Mouse (Mus musculus): ENCODE measurements around the gene Gcsh. TPM values are rescaled to one million over a fixed set of nuclear protein-coding genes. Genes with fewer than 3 reads are reported as not detected.

Gene Gcsh
- polyA plus RNA-seq, 1 experiment from 2014 or later = 88.3 TPM

DNA sequence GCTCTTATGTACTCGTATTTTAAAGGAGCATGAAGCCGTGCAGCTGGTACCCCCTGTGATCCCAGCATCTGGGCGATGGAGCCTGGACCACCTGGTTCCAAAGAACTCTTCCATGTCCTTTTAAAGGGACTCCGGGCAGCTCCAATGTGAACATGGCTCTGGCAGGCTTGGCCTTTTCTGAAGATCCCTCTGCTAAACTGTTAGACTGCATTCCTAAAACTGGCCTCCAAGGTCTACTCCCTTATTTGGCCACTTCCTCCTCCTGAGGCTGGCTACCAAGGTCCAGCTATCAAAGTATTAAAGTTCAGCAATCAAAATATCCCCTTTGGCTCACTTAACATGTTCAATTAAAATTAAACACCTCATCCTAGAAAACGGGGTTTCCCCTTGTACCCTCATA is 34.3 kb upstream of the Gcsh start:
- WGBS = 82% methylated on average over 5 of the region's 5 CpGs
- Histone ChIP-seq H3K4me2 (ENCODE audit: low read length) (no peak overlapping the region), H3K9ac (ENCODE audit: low read length) (no peak overlapping the region), H3K9me3 (ENCODE audit: control insufficient read depth, low read length) (no peaks in the 10 kb centered on the region), H3K27me3 (ENCODE audit: control insufficient read depth, insufficient read depth, low read length) (no peaks in the 10 kb centered on the region), H3K4me3 (ENCODE audit: control insufficient read depth in 1 of 2, insufficient read depth in 1 of 2, low read depth in 1 of 2, low read length in 2 of 2) (no peak overlapping the region), H3K27ac (replicated peaks in 1 of 2; ENCODE audit: control insufficient read depth in 1 of 2, insufficient read depth in 1 of 2, low read depth in 2 of 2, low read length in 2 of 2) (no peak overlapping the region), H3K4me1 (ENCODE audit: control insufficient read depth in 2 of 2, insufficient read depth in 2 of 2, low read length in 2 of 2) (no peaks in the 10 kb centered on the region), H3K36me3 (ENCODE audit: control insufficient read depth, insufficient read depth, low read length) (no peaks in the 10 kb centered on the region)
- ATAC-seq (ENCODE audit: insufficient number of reproducible peaks, insufficient read depth, low FRiP score, low read depth) = no peak

GRCm38 (mm10) chr8:117022297-117022993 is 29.1 kb upstream of the Gcsh start:
- Histone ChIP-seq H3K4me3 (ENCODE audit: control insufficient read depth in 1 of 2, insufficient read depth in 1 of 2, low read depth in 1 of 2, low read length in 2 of 2) (no peak overlapping the region), H3K9ac (ENCODE audit: low read length) (no peak overlapping the region), H3K4me2 (ENCODE audit: low read length) (no peak overlapping the region), H3K9me3 (ENCODE audit: control insufficient read depth, low read length) (no peaks in the 10 kb centered on the region), H3K27me3 (ENCODE audit: control insufficient read depth, insufficient read depth, low read length) (no peaks in the 10 kb centered on the region), H3K36me3 (ENCODE audit: control insufficient read depth, insufficient read depth, low read length) (no peaks in the 10 kb centered on the region), H3K27ac (replicated peaks in 1 of 2; ENCODE audit: control insufficient read depth in 1 of 2, insufficient read depth in 1 of 2, low read depth in 2 of 2, low read length in 2 of 2) (no peak overlapping the region), H3K4me1 (ENCODE audit: control insufficient read depth in 2 of 2, insufficient read depth in 2 of 2, low read length in 2 of 2) (no peaks in the 10 kb centered on the region; a peak in 1 of 4 replicates)
- ATAC-seq (ENCODE audit: insufficient number of reproducible peaks, insufficient read depth, low FRiP score, low read depth) = no peak
- WGBS = 87% methylated on average over 1 of the region's 1 CpGs

DNA sequence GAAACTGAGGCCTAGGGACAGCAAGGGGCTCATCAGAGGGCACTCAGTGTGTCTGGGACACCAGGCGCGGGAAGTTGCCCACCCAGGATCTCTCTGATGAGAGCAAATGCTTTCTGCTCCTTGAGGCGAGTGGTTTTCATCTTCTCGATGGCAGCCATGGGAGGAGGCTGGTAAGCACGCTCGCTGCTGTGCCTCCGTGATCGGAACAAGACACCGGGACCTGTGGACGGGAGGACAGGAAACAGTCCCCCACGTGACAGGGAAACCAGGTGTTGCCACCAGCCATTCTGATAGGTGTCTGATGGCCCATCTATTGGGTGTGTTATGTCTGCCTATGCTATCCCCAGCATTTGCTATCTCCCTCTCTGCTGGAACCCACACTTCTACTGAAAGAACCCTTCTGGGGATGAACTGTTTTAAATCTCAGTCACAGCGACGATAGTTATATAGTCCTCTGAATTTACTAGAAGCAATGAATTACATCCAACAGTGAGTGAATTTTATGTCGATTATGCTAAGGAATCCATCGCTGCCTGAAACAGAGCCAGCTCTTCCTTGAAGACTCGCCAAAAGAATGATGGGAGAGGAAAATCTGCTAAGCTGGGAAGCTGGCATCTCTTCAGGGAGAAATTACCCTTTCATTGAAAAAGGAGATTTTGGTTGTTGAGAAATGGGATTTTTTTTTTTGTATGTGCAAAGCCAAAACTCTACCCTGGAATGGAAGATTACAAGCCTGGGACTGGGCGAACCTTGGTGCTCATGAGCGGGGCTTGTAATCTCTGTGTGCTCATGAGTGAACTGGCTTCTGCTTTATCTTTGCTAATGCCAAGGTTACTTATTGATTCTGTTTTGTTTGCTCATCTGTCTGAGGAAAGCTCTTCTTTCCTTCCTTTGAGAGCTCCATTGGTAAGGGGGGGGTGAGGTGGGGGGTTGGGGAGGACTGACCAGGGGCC is 26.3 kb upstream of the Gcsh start:
- H3K36me3 ChIP-seq (ENCODE audit: control insufficient read depth, insufficient read depth, low read length) = no peaks in the 10 kb centered on the region
- H3K4me1 ChIP-seq (ENCODE audit: control insufficient read depth in 2 of 2, insufficient read depth in 2 of 2, low read length in 2 of 2) = no peaks in the 10 kb centered on the region; a peak in 1 of 4 replicates
- no peak overlapping the region for H3K4me3 ChIP-seq (ENCODE audit: control insufficient read depth in 1 of 2, insufficient read depth in 1 of 2, low read depth in 1 of 2, low read length in 2 of 2)
- H3K9me3 ChIP-seq (ENCODE audit: control insufficient read depth, low read length) = no peaks in the 10 kb centered on the region
- 75% methylated on average over 18 of the region's 18 CpGs for WGBS
- no peak overlapping the region for H3K4me2 ChIP-seq (ENCODE audit: low read length)
- H3K27ac ChIP-seq (replicated peaks in 1 of 2; ENCODE audit: control insufficient read depth in 1 of 2, insufficient read depth in 1 of 2, low read depth in 2 of 2, low read length in 2 of 2) = no peak overlapping the region
- no peaks in the 10 kb centered on the region for H3K27me3 ChIP-seq (ENCODE audit: control insufficient read depth, insufficient read depth, low read length)
- no peak for ATAC-seq (ENCODE audit: insufficient number of reproducible peaks, insufficient read depth, low FRiP score, low read depth)
- H3K9ac ChIP-seq (ENCODE audit: low read length) = no peak overlapping the region

DNA sequence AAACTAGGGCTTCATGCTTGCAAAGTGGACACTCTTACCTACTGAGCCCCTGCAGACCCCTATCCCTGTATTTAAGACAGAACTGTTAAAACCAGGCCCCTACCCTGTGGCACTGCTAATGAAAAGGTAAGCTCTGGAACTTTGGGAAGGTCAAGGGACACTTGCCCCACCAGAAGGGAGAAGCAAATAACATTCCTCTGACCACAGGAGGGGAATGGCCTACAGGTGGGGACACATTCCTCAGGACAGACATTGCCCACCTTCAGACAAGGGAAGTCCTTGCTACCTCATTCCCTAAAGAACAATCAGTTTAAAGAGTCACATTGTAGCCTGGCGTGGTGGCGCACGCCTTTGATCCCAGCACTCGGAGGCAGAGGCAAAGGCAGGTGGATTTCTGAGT is 24.6 kb upstream of the Gcsh start:
- Histone ChIP-seq H3K27ac (replicated peaks in 1 of 2; ENCODE audit: control insufficient read depth in 1 of 2, insufficient read depth in 1 of 2, low read depth in 2 of 2, low read length in 2 of 2) (no peak overlapping the region), H3K4me1 (ENCODE audit: control insufficient read depth in 2 of 2, insufficient read depth in 2 of 2, low read length in 2 of 2) (no peaks in the 10 kb centered on the region; a peak in 1 of 4 replicates), H3K9ac (ENCODE audit: low read length) (no peak overlapping the region), H3K36me3 (ENCODE audit: control insufficient read depth, insufficient read depth, low read length) (no peaks in the 10 kb centered on the region), H3K4me3 (ENCODE audit: control insufficient read depth in 1 of 2, insufficient read depth in 1 of 2, low read depth in 1 of 2, low read length in 2 of 2) (no peak overlapping the region), H3K27me3 (ENCODE audit: control insufficient read depth, insufficient read depth, low read length) (no peaks in the 10 kb centered on the region), H3K4me2 (ENCODE audit: low read length) (no peak overlapping the region), H3K9me3 (ENCODE audit: control insufficient read depth, low read length) (no peaks in the 10 kb centered on the region)
- ATAC-seq (ENCODE audit: insufficient number of reproducible peaks, insufficient read depth, low FRiP score, low read depth) = no peak
- WGBS = 86% methylated on average over 4 of the region's 4 CpGs

DNA sequence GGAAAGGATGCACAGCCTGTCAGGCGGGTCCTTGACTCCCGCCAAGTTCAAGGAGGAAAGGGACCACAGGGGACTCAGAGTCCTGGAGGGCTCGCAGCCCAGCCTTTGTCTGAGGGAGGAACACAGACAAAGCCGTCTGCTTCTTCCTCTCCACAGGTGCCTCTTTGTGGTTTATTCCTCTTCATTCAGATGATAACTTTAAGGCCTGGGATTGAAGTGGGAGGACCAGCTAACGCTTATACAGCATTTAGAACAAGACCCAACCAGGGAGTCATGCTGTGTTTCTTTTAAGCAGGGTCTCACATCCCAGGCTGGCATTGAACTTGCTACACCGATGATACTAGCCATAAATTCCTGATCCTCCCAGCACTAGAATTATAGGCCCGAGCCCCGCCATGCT is 23.7 kb upstream of the Gcsh start:
- H3K9ac ChIP-seq (ENCODE audit: low read length) = no peak overlapping the region
- WGBS = 63% methylated on average over 8 of the region's 8 CpGs

DNA sequence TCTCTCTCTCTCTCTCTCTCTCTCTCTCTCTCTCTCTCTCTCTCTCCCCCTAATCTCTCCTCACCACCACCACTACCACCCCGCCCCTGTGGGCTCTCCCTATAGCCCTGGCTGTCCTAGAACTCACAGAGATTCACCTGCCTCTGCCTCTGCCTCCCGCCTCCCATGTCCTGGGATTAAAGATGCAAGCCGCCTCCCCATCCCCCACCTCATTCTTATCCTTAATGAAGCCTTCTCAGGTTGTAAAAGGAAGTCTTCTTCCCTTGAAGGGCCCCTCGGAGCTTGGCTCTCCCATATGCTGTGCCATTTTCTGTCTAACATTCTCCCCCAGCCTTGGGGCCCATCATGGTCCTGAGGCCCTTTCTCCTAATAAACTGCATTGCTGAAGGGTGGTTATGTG is 22.3 kb upstream of the Gcsh start:
- no peak for ATAC-seq (ENCODE audit: insufficient number of reproducible peaks, insufficient read depth, low FRiP score, low read depth)
- no peaks in the 10 kb centered on the region for H3K9me3 ChIP-seq (ENCODE audit: control insufficient read depth, low read length)
- no peak overlapping the region for H3K4me3 ChIP-seq (ENCODE audit: control insufficient read depth in 1 of 2, insufficient read depth in 1 of 2, low read depth in 1 of 2, low read length in 2 of 2)
- H3K4me2 ChIP-seq (ENCODE audit: low read length) = no peak overlapping the region
- no peaks in the 10 kb centered on the region for H3K4me1 ChIP-seq (ENCODE audit: control insufficient read depth in 2 of 2, insufficient read depth in 2 of 2, low read length in 2 of 2)
- WGBS = 67% methylated on average over 4 of the region's 4 CpGs
- no peaks in the 10 kb centered on the region for H3K27me3 ChIP-seq (ENCODE audit: control insufficient read depth, insufficient read depth, low read length)
- H3K27ac ChIP-seq (replicated peaks in 1 of 2; ENCODE audit: control insufficient read depth in 1 of 2, insufficient read depth in 1 of 2, low read depth in 2 of 2, low read length in 2 of 2) = no peak overlapping the region
- H3K36me3 ChIP-seq (ENCODE audit: control insufficient read depth, insufficient read depth, low read length) = no peaks in the 10 kb centered on the region
- H3K9ac ChIP-seq (ENCODE audit: low read length) = no peak overlapping the region

More for the DNA sequence above, 23.7 kb upstream of the Gcsh start:
- no peaks in the 10 kb centered on the region; a peak in 1 of 4 replicates for H3K4me1 ChIP-seq (ENCODE audit: control insufficient read depth in 2 of 2, insufficient read depth in 2 of 2, low read length in 2 of 2)
- H3K27ac ChIP-seq (replicated peaks in 1 of 2; ENCODE audit: control insufficient read depth in 1 of 2, insufficient read depth in 1 of 2, low read depth in 2 of 2, low read length in 2 of 2) = no peak overlapping the region
- no peak overlapping the region for H3K4me2 ChIP-seq (ENCODE audit: low read length)
- no peak overlapping the region for H3K4me3 ChIP-seq (ENCODE audit: control insufficient read depth in 1 of 2, insufficient read depth in 1 of 2, low read depth in 1 of 2, low read length in 2 of 2)
- H3K27me3 ChIP-seq (ENCODE audit: control insufficient read depth, insufficient read depth, low read length) = no peaks in the 10 kb centered on the region
- H3K9me3 ChIP-seq (ENCODE audit: control insufficient read depth, low read length) = no peaks in the 10 kb centered on the region
- ATAC-seq (ENCODE audit: insufficient number of reproducible peaks, insufficient read depth, low FRiP score, low read depth) = no peak
- no peaks in the 10 kb centered on the region for H3K36me3 ChIP-seq (ENCODE audit: control insufficient read depth, insufficient read depth, low read length)

DNA sequence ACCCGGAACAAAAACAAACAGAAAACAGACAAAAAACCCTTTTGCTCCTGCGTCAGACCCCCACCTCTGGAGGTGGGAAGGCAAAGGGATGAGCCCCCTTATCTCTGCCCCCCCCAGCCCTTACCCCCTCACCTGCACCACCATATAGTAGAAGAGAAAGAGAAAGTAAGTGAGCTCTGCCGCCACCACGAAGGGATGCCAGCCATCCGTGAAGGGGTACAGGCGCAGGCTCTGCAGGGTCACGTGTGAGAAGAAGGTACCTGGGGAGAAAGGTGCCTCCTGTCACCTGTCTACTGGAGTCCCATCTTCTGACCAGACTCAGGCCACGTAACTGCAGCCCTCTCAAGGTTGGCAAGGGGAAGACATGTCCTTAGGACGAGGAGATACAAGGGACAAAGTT is 18.0 kb upstream of the Gcsh start:
- no peak overlapping the region for H3K4me2 ChIP-seq (ENCODE audit: low read length)

More for the DNA sequence above, 18.0 kb upstream of the Gcsh start:
- no peak overlapping the region for H3K4me3 ChIP-seq (ENCODE audit: control insufficient read depth in 1 of 2, insufficient read depth in 1 of 2, low read depth in 1 of 2, low read length in 2 of 2)
- H3K36me3 ChIP-seq (ENCODE audit: control insufficient read depth, insufficient read depth, low read length) = no peaks in the 10 kb centered on the region
- no peaks in the 10 kb centered on the region for H3K9me3 ChIP-seq (ENCODE audit: control insufficient read depth, low read length)
- no peaks in the 10 kb centered on the region for H3K27me3 ChIP-seq (ENCODE audit: control insufficient read depth, insufficient read depth, low read length)
- WGBS = 82% methylated on average over 9 of the region's 9 CpGs
- H3K27ac ChIP-seq (replicated peaks in 1 of 2; ENCODE audit: control insufficient read depth in 1 of 2, insufficient read depth in 1 of 2, low read depth in 2 of 2, low read length in 2 of 2) = no peak overlapping the region
- H3K4me1 ChIP-seq (ENCODE audit: control insufficient read depth in 2 of 2, insufficient read depth in 2 of 2, low read length in 2 of 2) = no peaks in the 10 kb centered on the region
- ATAC-seq (ENCODE audit: insufficient number of reproducible peaks, insufficient read depth, low FRiP score, low read depth) = no peak
- no peak overlapping the region for H3K9ac ChIP-seq (ENCODE audit: low read length)

Data from heart, embryonic 14.5 days (tissue).